Mouse (Mus musculus) kidney, adult 10 weeks (tissue): ENCODE measurements around the gene Gnb1l. TPM values are rescaled to one million over a fixed set of nuclear protein-coding genes. Genes with fewer than 3 reads are reported as not detected.

ENCODE experiments used
- polyA plus RNA-seq: library from polyadenylated mRNA; stranded (reverse); fragments of 350-450 nt; fragmentation: Illumina TruSeq; extraction: RNeasy Lipid Tissue Mini Kit (QIAGEN cat#74804); gene quantifications from one replicate; pipeline ENCODE4 v1.2.3, GENCODE M21; 2014; ENCODE audit warnings: low read depth, low replicate concordance

The Gnb1l gene
- 0.28 TPM for polyA plus RNA-seq

GRCm38 (mm10) chr16:18498558-18498990 lies at the start of gene Gnb1l, which contains the start of gene Rtl10:
Gene Gnb1l, plus strand, starts transcription at chr16:18498713.
Gene Rtl10, plus strand, starts transcription at chr16:18498901.

DNA sequence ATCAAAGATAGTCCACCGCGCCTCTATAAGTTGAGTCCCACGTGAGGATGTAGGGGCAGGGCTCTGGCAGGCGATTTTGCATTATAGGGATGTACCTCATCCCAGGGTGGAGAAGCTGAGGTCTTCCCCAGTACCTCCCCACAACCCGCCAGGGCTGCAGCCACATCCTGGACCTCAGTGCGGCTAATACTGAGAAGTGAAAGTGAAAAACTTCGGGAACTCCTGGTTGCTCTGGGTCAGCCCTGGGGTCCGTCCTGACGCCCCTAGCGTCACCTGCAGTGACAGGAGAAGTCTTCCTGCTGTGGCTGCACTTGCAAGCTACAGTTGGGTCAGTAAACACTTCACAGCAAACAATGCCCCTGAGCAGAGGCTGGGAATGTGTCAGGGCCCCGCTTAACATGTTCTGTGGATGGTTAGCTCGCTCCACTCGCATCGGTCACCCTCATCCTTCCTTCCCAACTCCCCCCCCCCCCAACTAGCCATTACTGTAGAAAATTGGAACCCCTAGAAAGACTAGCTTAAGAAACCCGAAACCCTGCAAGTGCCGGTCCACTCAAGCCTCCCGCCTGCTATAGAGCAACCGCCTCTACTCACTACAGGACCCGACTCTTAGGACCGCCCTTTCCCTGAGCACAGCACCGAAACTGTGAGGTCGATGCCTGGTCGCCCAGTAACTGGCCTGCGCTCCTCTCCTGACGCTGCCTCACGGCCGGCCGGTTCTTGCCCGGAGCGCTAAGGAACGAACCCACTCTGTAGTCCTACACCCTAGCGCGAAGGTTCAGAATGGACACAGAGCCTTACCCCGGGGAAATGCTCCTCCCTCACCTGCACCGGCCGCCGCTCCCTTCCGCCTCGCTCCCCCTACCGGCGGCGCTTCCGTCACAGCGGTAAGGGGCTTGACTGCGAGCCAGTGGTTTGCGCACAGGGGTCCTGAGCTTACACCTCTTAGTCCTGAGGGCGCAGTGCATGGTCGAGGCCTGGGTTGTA lies 91.6 kb downstream of the Gnb1l start, which contains the start of gene Tbx1:
TSS of gene Tbx1 (minus strand) at position 868 of the 987 bp plus-strand sequence.

Other genes starting within 250 kb of the Gnb1l start
- 75.6 TPM for gene Ranbp1, start 250.0 kb upstream of the Gnb1l start, polyA plus RNA-seq
- gene Gm49776, start 240.4 kb upstream of the Gnb1l start, polyA plus RNA-seq, result not detected
- 17.1 TPM for gene Dgcr8, start 209.5 kb upstream of the Gnb1l start, polyA plus RNA-seq
- 18.0 TPM for gene Tango2, start 150.6 kb upstream of the Gnb1l start, polyA plus RNA-seq
- gene Arvcf, start 150.5 kb upstream of the Gnb1l start, polyA plus RNA-seq, result 0.97 TPM
- gene Txnrd2, start 72.3 kb upstream of the Gnb1l start, polyA plus RNA-seq, result 2.0 TPM
- gene Comt, start 71.9 kb upstream of the Gnb1l start, polyA plus RNA-seq, result 21.7 TPM
- not detected for gene Rtl10, start 188 bp downstream of the Gnb1l start, polyA plus RNA-seq
- gene Tbx1, start 92.0 kb downstream of the Gnb1l start, polyA plus RNA-seq, result not detected
- not detected for gene Gp1bb, start 123.7 kb downstream of the Gnb1l start, polyA plus RNA-seq
- gene Gm49601, start 127.7 kb downstream of the Gnb1l start, polyA plus RNA-seq, result not detected
- not detected for gene Sept5, start 131.2 kb downstream of the Gnb1l start, polyA plus RNA-seq